Mouse (Mus musculus) liver, embryonic 12.5 days (tissue): ENCODE results near the gene Slc9a8. TPM values are rescaled to one million over a fixed set of nuclear protein-coding genes. Genes with fewer than 3 reads are reported as not detected.

Experiments
- ATAC-seq: fragments of 200-750 bp; cut with Nextera tagmentation; 2 replicates; pipeline ENCODE4 v1.8.0; 2017; ENCODE audit warnings: moderate number of reproducible peaks, mild to moderate bottlenecking, moderate library complexity
- H3K27ac ChIP-seq: fragments of 300-500 bp; sonication (generic); 2 replicates; pipeline ENCODE4 v1.5.1; 2016; ENCODE audit warnings: mild to moderate bottlenecking
- H3K27me3 ChIP-seq: fragments of 300-500 bp; sonication (generic); replicated peaks from 2 replicates; pipeline ENCODE4 v1.6.1; 2016; ENCODE audit warnings: mild to moderate bottlenecking, moderate library complexity
- H3K36me3 ChIP-seq: fragments of 300-500 bp; sonication (generic); 2 replicates; pipeline ENCODE4 v1.6.1; 2016; ENCODE audit warnings: mild to moderate bottlenecking, moderate library complexity
- H3K4me1 ChIP-seq: fragments of 300-500 bp; sonication (generic); 2 replicates; pipeline ENCODE4 v1.6.1; 2016
- H3K4me2 ChIP-seq: fragments of 300-500 bp; sonication (generic); 2 replicates; pipeline ENCODE4 v1.6.1; 2016; ENCODE audit warnings: mild to moderate bottlenecking, moderate library complexity
- H3K4me3 ChIP-seq: fragments of 300-500 bp; sonication (generic); 2 replicates; pipeline ENCODE4 v1.5.1; 2016; ENCODE audit warnings: mild to moderate bottlenecking, moderate library complexity
- H3K9ac ChIP-seq: fragments of 300-500 bp; sonication (generic); 2 replicates; pipeline ENCODE4 v1.6.1; 2016; ENCODE audit warnings: mild to moderate bottlenecking, moderate library complexity
- H3K9me3 ChIP-seq: fragments of 300-500 bp; sonication (generic); replicated peaks from 2 replicates; pipeline ENCODE4 v1.6.1; 2016; ENCODE audit warnings: mild to moderate bottlenecking, moderate library complexity
- WGBS: fragments of 180-500 bp; shearing (Covaris S2); methylation state at CpG from one replicate; pipeline ENCODE4 v1.1.7; 2016; ENCODE audit not compliant: insufficient replicate concordance; 5-methylcytosine and 5-hydroxymethylcytosine counted together
- polyA plus RNA-seq: library from polyadenylated mRNA; unstranded; fragments of >200 nt; fragmentation: Nextera tagmentation; extraction: Ambion mirVana; gene quantifications from 2 replicates; pipeline ENCODE4 v1.2.1, GENCODE M21; 2016

Slc9a8 gene
- polyA plus RNA-seq, 1 experiment from 2014 or later = 17.4 TPM

- no peak for ATAC-seq
- no peak overlapping the region for H3K4me3 ChIP-seq
- no peak overlapping the region for H3K9ac ChIP-seq
- H3K9me3 ChIP-seq = no peaks in the 10 kb centered on the region
- peaks cover 57% of the 10 kb centered on the region for H3K36me3 ChIP-seq
- no peaks in the 10 kb centered on the region for H3K27me3 ChIP-seq
- H3K27ac ChIP-seq = no peak overlapping the region
- H3K4me1 ChIP-seq = peaks cover 42% of the 10 kb centered on the region
- 87% methylated on average over 6 of the region's 6 CpGs for WGBS
- no peak overlapping the region for H3K4me2 ChIP-seq
Observed at GRCm38 (mm10) chr2:167487994-167488393, 66.5 kb downstream of the Slc9a8 start.

- peak overlapping the region; percentile 88 for H3K4me2 ChIP-seq
- ATAC-seq = no peak
- peak overlapping the region; percentile 96 for H3K9ac ChIP-seq
- peak overlapping the region; percentile 99 for H3K4me3 ChIP-seq
- WGBS = 67% methylated on average over 4 of the region's 4 CpGs
- peaks cover 32% of the 10 kb centered on the region for H3K36me3 ChIP-seq
- no peaks in the 10 kb centered on the region for H3K27me3 ChIP-seq
- H3K27ac ChIP-seq = peak overlapping the region; percentile 28; the same call in 1 of the 2 replicates
- H3K4me1 ChIP-seq = peaks cover 45% of the 10 kb centered on the region
- H3K9me3 ChIP-seq = no peaks in the 10 kb centered on the region
Observed at GRCm38 (mm10) chr2:167490813-167491525, 69.5 kb downstream of the Slc9a8 start.

GRCm38 (mm10) chr2:167491757-167492708 is 70.5 kb downstream of the Slc9a8 start, which contains the start of gene Rnf114:
Gene Rnf114 (plus strand): TSS chr2:167492645.
- peak; percentile 71 for ATAC-seq
- WGBS = 2% methylated on average over 52 of the region's 52 CpGs
- no peaks in the 10 kb centered on the region for H3K27me3 ChIP-seq

GRCm38 (mm10) chr2:167492713-167493636 is 71.5 kb downstream of the Slc9a8 start, which contains the start of gene Spata2:
Gene Spata2 (minus strand): TSS chr2:167492887.
- no peaks in the 10 kb centered on the region for H3K9me3 ChIP-seq
- 2% methylated on average over 63 of the region's 63 CpGs for WGBS
- H3K27me3 ChIP-seq = no peaks in the 10 kb centered on the region
- peak within 1 kb of the TSS; percentile 95 for H3K27ac ChIP-seq
- peak within 1 kb of the TSS; percentile 88 for H3K4me2 ChIP-seq
- H3K4me1 ChIP-seq = peaks cover 28% of the 10 kb centered on the region
- ATAC-seq = peak; percentile 92
- peak within 1 kb of the TSS; percentile 96 for H3K9ac ChIP-seq
- peaks cover 15% of the 10 kb centered on the region for H3K36me3 ChIP-seq
- peak within 1 kb of the TSS; percentile 99 for H3K4me3 ChIP-seq

More at GRCm38 (mm10) chr2:167491757-167492708, 70.5 kb downstream of the Slc9a8 start, which contains the start of gene Rnf114:
- H3K4me1 ChIP-seq = peaks cover 35% of the 10 kb centered on the region
- peak within 1 kb of the TSS; percentile 96 for H3K9ac ChIP-seq
- H3K4me2 ChIP-seq = peak within 1 kb of the TSS; percentile 88
- peaks cover 24% of the 10 kb centered on the region for H3K36me3 ChIP-seq
- H3K9me3 ChIP-seq = no peaks in the 10 kb centered on the region
- H3K27ac ChIP-seq = peak within 1 kb of the TSS; percentile 95
- H3K4me3 ChIP-seq = peak within 1 kb of the TSS; percentile 99

- Histone ChIP-seq H3K4me2 (no peak overlapping the region), H3K4me3 (no peak overlapping the region), H3K36me3 (0 out of 2 replicates have a peak, but pooled peaks cover 5% of the 10 kb centered on the region), H3K9me3 (no peaks in the 10 kb centered on the region), H3K4me1 (peaks cover 17% of the 10 kb centered on the region), H3K27ac (no peak overlapping the region), H3K27me3 (no peaks in the 10 kb centered on the region), H3K9ac (no peak overlapping the region)
- WGBS = 56% methylated on average over 7 of the region's 7 CpGs
- ATAC-seq = no peak
Observed at GRCm38 (mm10) chr2:167496437-167496836, 74.9 kb downstream of the Slc9a8 start.

- H3K9ac ChIP-seq = no peak overlapping the region
- 0 out of 2 replicates have a peak, but pooled peaks cover 5% of the 10 kb centered on the region for H3K36me3 ChIP-seq
- no peak for ATAC-seq
- no peak overlapping the region for H3K4me2 ChIP-seq
- H3K4me1 ChIP-seq = peaks cover 11% of the 10 kb centered on the region
- no peak overlapping the region for H3K27ac ChIP-seq
- H3K9me3 ChIP-seq = no peaks in the 10 kb centered on the region
- no peak overlapping the region for H3K4me3 ChIP-seq
- H3K27me3 ChIP-seq = no peaks in the 10 kb centered on the region
- 52% methylated on average over 5 of the region's 5 CpGs for WGBS
Observed at GRCm38 (mm10) chr2:167497272-167497671, 75.8 kb downstream of the Slc9a8 start.

GRCm38 (mm10) chr2:167502554-167503252 is 81.2 kb downstream of the Slc9a8 start:
- Histone ChIP-seq H3K4me1 (peaks cover 47% of the 10 kb centered on the region), H3K27ac (peak overlapping the region; percentile 81), H3K4me3 (peak overlapping the region; percentile 81), H3K4me2 (peak overlapping the region; percentile 95), H3K36me3 (peaks cover 21% of the 10 kb centered on the region), H3K9ac (peak overlapping the region; percentile 88), H3K27me3 (no peaks in the 10 kb centered on the region), H3K9me3 (no peaks in the 10 kb centered on the region)
- 26% methylated on average over 13 of the region's 13 CpGs for WGBS
- peak; percentile 66 for ATAC-seq

GRCm38 (mm10) chr2:167503253-167503895 is 81.9 kb downstream of the Slc9a8 start:
- under 1% methylated on average over 85 of the region's 85 CpGs for WGBS
- peak overlapping the region; percentile 88 for H3K9ac ChIP-seq
- peak; percentile 75 for ATAC-seq
- peaks cover 28% of the 10 kb centered on the region for H3K36me3 ChIP-seq
- H3K4me3 ChIP-seq = peak overlapping the region; percentile 81
- no peaks in the 10 kb centered on the region for H3K9me3 ChIP-seq
- peaks cover 52% of the 10 kb centered on the region for H3K4me1 ChIP-seq
- H3K4me2 ChIP-seq = peak overlapping the region; percentile 95
- no peaks in the 10 kb centered on the region for H3K27me3 ChIP-seq
- H3K27ac ChIP-seq = peak overlapping the region; percentile 81

GRCm38 (mm10) chr2:167503896-167504349 is 82.4 kb downstream of the Slc9a8 start:
- 1% methylated on average over 32 of the region's 32 CpGs for WGBS

GRCm38 (mm10) chr2:167505127-167505526 is 83.6 kb downstream of the Slc9a8 start:
- H3K4me3 ChIP-seq = peak overlapping the region; percentile 81
- WGBS = 42% methylated on average over 3 of the region's 3 CpGs
- H3K9ac ChIP-seq = peak overlapping the region; percentile 39
- H3K4me1 ChIP-seq = peaks cover 64% of the 10 kb centered on the region
- peak overlapping the region; percentile 82 for H3K27ac ChIP-seq
- no peaks in the 10 kb centered on the region for H3K27me3 ChIP-seq
- H3K4me2 ChIP-seq = peak overlapping the region; percentile 95
- H3K9me3 ChIP-seq = no peaks in the 10 kb centered on the region
- peak; percentile 68 for ATAC-seq
- H3K36me3 ChIP-seq = peaks cover 44% of the 10 kb centered on the region

More at GRCm38 (mm10) chr2:167503896-167504349, 82.4 kb downstream of the Slc9a8 start:
- H3K4me2 ChIP-seq = peak overlapping the region; percentile 95
- peak overlapping the region; percentile 81 for H3K27ac ChIP-seq
- H3K4me1 ChIP-seq = peaks cover 52% of the 10 kb centered on the region
- H3K9me3 ChIP-seq = no peaks in the 10 kb centered on the region
- peak overlapping the region; percentile 81 for H3K4me3 ChIP-seq
- H3K9ac ChIP-seq = peak overlapping the region; percentile 88
- no peaks in the 10 kb centered on the region for H3K27me3 ChIP-seq
- peak; percentile 23 for ATAC-seq
- peaks cover 34% of the 10 kb centered on the region for H3K36me3 ChIP-seq
